34 mouse cellular contexts compared by ENCODE assay signal in the genomic region with DNA sequence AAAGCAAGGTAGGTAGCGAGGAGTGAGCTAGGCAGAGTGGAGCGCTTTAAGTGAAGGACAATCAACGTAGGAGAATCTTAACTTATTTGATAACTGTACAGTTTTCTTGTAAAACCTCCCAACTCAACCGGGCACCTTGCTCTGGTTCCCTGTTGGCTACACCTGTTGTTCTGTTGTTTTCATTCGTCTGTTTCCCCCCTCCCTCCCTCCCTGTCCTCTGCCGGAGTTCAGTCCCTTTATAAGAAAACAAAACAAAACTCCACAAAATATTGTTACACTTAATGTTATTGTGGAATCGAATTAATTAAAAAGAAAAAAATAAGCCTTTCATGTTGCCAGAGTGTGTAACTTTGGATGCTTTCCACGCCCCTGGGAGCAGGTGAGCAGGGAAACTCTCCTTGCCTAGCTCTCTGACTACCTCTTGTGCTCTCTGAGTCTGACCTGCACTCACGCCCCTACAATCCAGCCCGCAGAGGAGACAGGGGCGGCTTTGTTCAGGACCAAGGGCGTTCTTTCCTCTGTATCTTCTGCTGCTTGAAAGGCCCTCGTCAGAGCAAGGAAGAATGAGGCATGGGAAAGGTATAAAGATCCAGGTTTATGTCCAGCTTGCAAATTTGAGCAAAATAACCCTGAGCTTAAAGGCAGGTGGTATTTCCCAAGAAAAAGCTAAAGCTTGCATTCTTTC. TPM values are rescaled to one million over a fixed set of nuclear protein-coding genes. Genes with fewer than 3 reads are reported as not detected.
DNase-seq lines count a peak whose midpoint lies in the region; ATAC-seq and TF ChIP-seq lines count a peak whose summit lies in the region.
"Had no signal": no experiment of that assay in that cellular context is flagged by ENCODE, and none has a peak within 500 bp of the region (broad histone marks: within the 10 kb centered on the region; RNA-seq: fewer than 3 reads in every experiment).

No protein-coding gene starts in this region.

- H3K27me3 ChIP-seq in hindbrain, embryonic 11.5 days (ENCODE audit: control insufficient read depth, insufficient read depth, low read length) = peaks cover 96% of the 10 kb centered on the region
- peaks cover 85% of the 10 kb centered on the region for H3K27me3 ChIP-seq in hindbrain, postnatal 0 days (ENCODE audit: insufficient read depth, low read length)
- peaks cover 100% of the 10 kb centered on the region for H3K27me3 ChIP-seq in embryonic facial prominence, embryonic 10.5 days (replicated peaks; ENCODE audit: low read depth, poor library complexity, severe bottlenecking)
- H3K27me3 ChIP-seq in limb, embryonic 11.5 days (ENCODE audit: control insufficient read depth, insufficient read depth, low read length) = peaks cover 96% of the 10 kb centered on the region
- H3K27me3 ChIP-seq in liver, embryonic 12.5 days (replicated peaks) = peaks cover 100% of the 10 kb centered on the region

- H3K9me3 ChIP-seq in hindbrain, embryonic 11.5 days (ENCODE audit: control insufficient read depth, low read length) = no peaks in the 10 kb centered on the region
- H3K9me3 ChIP-seq in hindbrain, postnatal 0 days (ENCODE audit: low read length) = no peaks in the 10 kb centered on the region
- H3K9me3 ChIP-seq in embryonic facial prominence, embryonic 10.5 days = no peaks in the 10 kb centered on the region
- H3K9me3 ChIP-seq in limb, embryonic 11.5 days (ENCODE audit: control insufficient read depth, low read length) = no peaks in the 10 kb centered on the region
- H3K9me3 ChIP-seq in liver, embryonic 12.5 days (replicated peaks) = no peaks in the 10 kb centered on the region
- H3K9me3 ChIP-seq: embryonic facial prominence, embryonic 15.5 days; midbrain, embryonic 12.5 days had no signal

- H3K4me1 ChIP-seq in hindbrain, embryonic 11.5 days (replicated peaks; ENCODE audit: control insufficient read depth, insufficient read depth, low read length) = peaks cover 19% of the 10 kb centered on the region
- H3K4me1 ChIP-seq in hindbrain, postnatal 0 days (ENCODE audit: insufficient read depth, low read length) = no peaks in the 10 kb centered on the region
- peaks cover 33% of the 10 kb centered on the region for H3K4me1 ChIP-seq in embryonic facial prominence, embryonic 10.5 days
- H3K4me1 ChIP-seq in limb, embryonic 11.5 days (ENCODE audit: control insufficient read depth, insufficient read depth, low read length) = peaks cover 22% of the 10 kb centered on the region
- peaks cover 17% of the 10 kb centered on the region for H3K4me1 ChIP-seq in liver, embryonic 12.5 days

- WGBS in hindbrain, embryonic 11.5 days = 2% methylated on average over 13 of the region's 13 CpGs
- 2% methylated on average over 13 of the region's 13 CpGs for WGBS in hindbrain, postnatal 0 days
- WGBS in embryonic facial prominence, embryonic 10.5 days = 2% methylated on average over 13 of the region's 13 CpGs
- 2% methylated on average over 13 of the region's 13 CpGs for WGBS in limb, embryonic 11.5 days
- 3% methylated on average over 13 of the region's 13 CpGs for WGBS in liver, embryonic 12.5 days (ENCODE audit: insufficient replicate concordance)

- no peak for TF ChIP-seq CTCF in hindbrain, postnatal 0 days (IDR thresholded peaks at IDR 0.05; ENCODE audit: low read depth)

- intact Hi-C loops in left cerebral cortex, postnatal 10 days (cut with DNase I) = no loop called here

- no peak overlapping the region for H3K4me3 ChIP-seq in hindbrain, embryonic 11.5 days (ENCODE audit: low read depth, low read length)
- no peak overlapping the region for H3K4me3 ChIP-seq in hindbrain, postnatal 0 days (ENCODE audit: low read length)
- H3K4me3 ChIP-seq in embryonic facial prominence, embryonic 10.5 days = no peak overlapping the region
- no peak overlapping the region for H3K4me3 ChIP-seq in limb, embryonic 11.5 days (ENCODE audit: low read depth, low read length)
- no peak overlapping the region for H3K4me3 ChIP-seq in liver, embryonic 12.5 days
- H3K4me3 ChIP-seq: embryonic facial prominence, embryonic 15.5 days; midbrain, embryonic 12.5 days; myocyte had no signal

- H3K27ac ChIP-seq in hindbrain, embryonic 11.5 days (ENCODE audit: low read depth, low read length) = no peak overlapping the region
- H3K27ac ChIP-seq in hindbrain, postnatal 0 days = no peak overlapping the region
- no peak overlapping the region for H3K27ac ChIP-seq in embryonic facial prominence, embryonic 10.5 days (replicated peaks)
- no peak overlapping the region for H3K27ac ChIP-seq in limb, embryonic 11.5 days (replicated peaks; ENCODE audit: low read depth, low read length)
- H3K27ac ChIP-seq in liver, embryonic 12.5 days = no peak overlapping the region
- H3K27ac ChIP-seq: embryonic facial prominence, embryonic 15.5 days; kidney, postnatal 0 days; midbrain, embryonic 12.5 days had no signal

- no peaks in the 10 kb centered on the region for H3K36me3 ChIP-seq in hindbrain, embryonic 11.5 days (ENCODE audit: control insufficient read depth, insufficient read depth, low read length)
- H3K36me3 ChIP-seq in hindbrain, postnatal 0 days (ENCODE audit: insufficient read depth, low read length) = no peaks in the 10 kb centered on the region
- no peaks in the 10 kb centered on the region for H3K36me3 ChIP-seq in embryonic facial prominence, embryonic 10.5 days (replicated peaks)
- H3K36me3 ChIP-seq in limb, embryonic 11.5 days (ENCODE audit: control insufficient read depth, insufficient read depth, low read length) = no peaks in the 10 kb centered on the region
- H3K36me3 ChIP-seq in liver, embryonic 12.5 days = no peaks in the 10 kb centered on the region
- H3K36me3 ChIP-seq: embryonic facial prominence, embryonic 15.5 days; G1E; midbrain, embryonic 12.5 days had no signal

- 0 out of 2 replicates have a peak overlapping the region, but pooled peaks have one; percentile 4 for H3K4me2 ChIP-seq in hindbrain, embryonic 11.5 days (replicated peaks; ENCODE audit: low read depth, low read length)
- H3K4me2 ChIP-seq in hindbrain, postnatal 0 days (ENCODE audit: low read depth, low read length) = no peak overlapping the region
- no peak overlapping the region for H3K4me2 ChIP-seq in limb, embryonic 11.5 days (ENCODE audit: low read depth, severe bottlenecking)
- no peak overlapping the region for H3K4me2 ChIP-seq in liver, embryonic 12.5 days
- H3K4me2 ChIP-seq: embryonic facial prominence, embryonic 15.5 days; heart, embryonic 11.5 days; midbrain, embryonic 12.5 days had no signal

- peak; percentile 48 for DNase-seq in hindbrain, embryonic 11.5 days (ENCODE audit: low spot score)
- DNase-seq in hindbrain, postnatal 0 days (ENCODE audit: low spot score) = no peak
- peak; percentile 3 to 19 for DNase-seq in B cell, adult 2 months
- peak; percentile 11 for DNase-seq in embryonic facial prominence, embryonic 10.5 days (ENCODE audit: low spot score)
- DNase-seq in limb, embryonic 11.5 days (ENCODE audit: low spot score) = peak; percentile 42
- DNase-seq in left cerebral cortex, postnatal 10 days (ENCODE audit: extremely low spot score in 1 of 2, low spot score in 2 of 2) = no peak
- DNase-seq in ovary, postnatal 14 days (ENCODE audit: low spot score) = no peak
- DNase-seq: adrenal gland, adult 8-10 months; cerebellum, adult 11-12 months; heart, adult 11 months; kidney, adult 11 months; layer of hippocampus, adult 9-11 months; liver; lung, postnatal 4 days; right cerebral cortex, postnatal 4 days; thymus, postnatal 36 days had no signal

- H3K9ac ChIP-seq in hindbrain, embryonic 11.5 days (ENCODE audit: low read depth, low read length) = no peak overlapping the region
- no peak overlapping the region for H3K9ac ChIP-seq in hindbrain, postnatal 0 days (replicated peaks; ENCODE audit: low read length)
- no peak overlapping the region for H3K9ac ChIP-seq in limb, embryonic 11.5 days (ENCODE audit: low read length)
- no peak overlapping the region for H3K9ac ChIP-seq in liver, embryonic 12.5 days
- H3K9ac ChIP-seq: embryonic facial prominence, embryonic 15.5 days; midbrain, embryonic 12.5 days had no signal

- ATAC-seq in hindbrain, embryonic 11.5 days (ENCODE audit: low FRiP score) = no peak
- ATAC-seq in hindbrain, postnatal 0 days = no peak
- no peak for ATAC-seq in limb, embryonic 11.5 days (ENCODE audit: insufficient number of reproducible peaks, low FRiP score, low TSS enrichment, low read depth)
- ATAC-seq in liver, embryonic 12.5 days = no peak
- ATAC-seq: forebrain, embryonic 14.5 days; Patski had no signal

RNA-seq across cellular contexts. Expression of a gene that starts 2.7 kb away (rescaled TPM):
- 2.7 and 3.5 TPM in 2 replicates for polyA plus RNA-seq in hindbrain, embryonic 11.5 days (2014; fragmentation: Nextera tagmentation; extraction: Ambion mirVana)
- total RNA-seq in hindbrain, postnatal 0 days (2014; rRNA removed) = 0.36 and 0.99 TPM in 2 replicates
- polyA plus RNA-seq in hindbrain, postnatal 0 days (2015; fragmentation: Nextera tagmentation; extraction: Ambion mirVana) = 0.56 and 0.91 TPM in 2 replicates
- polyA plus RNA-seq in embryonic facial prominence, embryonic 10.5 days (2016; fragmentation: Nextera tagmentation; extraction: Ambion mirVana) = 0.27 and 0.44 TPM in 2 replicates
- not detected in 2 replicates for polyA plus RNA-seq in limb, embryonic 11.5 days (2014; fragmentation: Nextera tagmentation; extraction: Ambion mirVana)
- not detected for total RNA-seq in left cerebral cortex, postnatal 10 days (2021)
- not detected in 2 replicates for polyA plus RNA-seq in liver, embryonic 12.5 days (2016; fragmentation: Nextera tagmentation; extraction: Ambion mirVana)
- total RNA-seq: adrenal gland, adult 8-10 months; gastrocnemius, adult 8-10 months; hematopoietic stem cell, adult 5-6 weeks; left cerebral cortex, adult 18-20 months; left cerebral cortex, postnatal 36 days had no signal
- polyA plus RNA-seq: cortical plate, adult 2 months; frontal cortex, adult 2 months; heart, embryonic 11.5 days; heart, postnatal 0 days; liver, embryonic 16.5 days; lung, embryonic 16.5 days had no signal

RNA-seq across cellular contexts. Expression of a gene that starts 3.2 kb away (rescaled TPM):
- 0.57 and 1.2 TPM in 2 replicates for polyA plus RNA-seq in hindbrain, embryonic 11.5 days (2014; fragmentation: Nextera tagmentation; extraction: Ambion mirVana)
- total RNA-seq in hindbrain, postnatal 0 days (2014; rRNA removed) = 2.0 and 3.2 TPM in 2 replicates
- polyA plus RNA-seq in hindbrain, postnatal 0 days (2015; fragmentation: Nextera tagmentation; extraction: Ambion mirVana) = 1.2 and 1.5 TPM in 2 replicates
- polyA plus RNA-seq in embryonic facial prominence, embryonic 10.5 days (2016; fragmentation: Nextera tagmentation; extraction: Ambion mirVana) = 0.10 and 0.44 TPM in 2 replicates
- not detected in 2 replicates for polyA plus RNA-seq in limb, embryonic 11.5 days (2014; fragmentation: Nextera tagmentation; extraction: Ambion mirVana)
- total RNA-seq in left cerebral cortex, postnatal 10 days (2021) = not detected
- polyA plus RNA-seq in liver, embryonic 12.5 days (2016; fragmentation: Nextera tagmentation; extraction: Ambion mirVana) = not detected in 2 replicates
- total RNA-seq: adrenal gland, adult 8-10 months; G1E; gastrocnemius, adult 8-10 months; hematopoietic stem cell, adult 5-6 weeks; left cerebral cortex, adult 18-20 months; left cerebral cortex, postnatal 36 days had no signal
- polyA plus RNA-seq: cortical plate, adult 2 months; embryonic facial prominence, embryonic 15.5 days; frontal cortex, adult 2 months; G1E; heart, embryonic 11.5 days; heart, postnatal 0 days; liver, embryonic 16.5 days; lung, embryonic 16.5 days had no signal

RNA-seq across cellular contexts. Expression of a gene that starts 14.2 kb away (rescaled TPM):
- polyA plus RNA-seq in hindbrain, embryonic 11.5 days (2014; fragmentation: Nextera tagmentation; extraction: Ambion mirVana) = 271 and 278 TPM in 2 replicates
- 95.2 and 97.8 TPM in 2 replicates for total RNA-seq in hindbrain, postnatal 0 days (2014; rRNA removed)
- polyA plus RNA-seq in hindbrain, postnatal 0 days (2015; fragmentation: Nextera tagmentation; extraction: Ambion mirVana) = 127 and 132 TPM in 2 replicates
- polyA plus RNA-seq in embryonic facial prominence, embryonic 10.5 days (2016; fragmentation: Nextera tagmentation; extraction: Ambion mirVana) = 312 and 325 TPM in 2 replicates
- polyA plus RNA-seq in limb, embryonic 11.5 days (2014; fragmentation: Nextera tagmentation; extraction: Ambion mirVana) = 291 and 296 TPM in 2 replicates
- total RNA-seq in left cerebral cortex, postnatal 10 days (2021) = 10 to 100 TPM; 56.1 to 57.0 TPM
- polyA plus RNA-seq in liver, embryonic 12.5 days (2016; fragmentation: Nextera tagmentation; extraction: Ambion mirVana) = 151 and 152 TPM in 2 replicates

Comparison
In these comparisons a context has a peak if more than half of its experiments do, and no peak if none do; other contexts are left out.
1. DNase-seq: peak in hindbrain, embryonic 11.5 days (single experiment), B cell, adult 2 months (2 of 2), embryonic facial prominence, embryonic 10.5 days (single experiment) and limb, embryonic 11.5 days (single experiment); none in hindbrain, postnatal 0 days (single experiment), left cerebral cortex, postnatal 10 days (0 of 2) and ovary, postnatal 14 days (single experiment).